Mouse (Mus musculus) cerebellum, adult 18-20 months (tissue): Measurements from ENCODE around the gene Dop1b.

ENCODE experiments used
- DNase-seq, 2 experiments: peaks; one replicate each; pipeline ENCODE4 v3.0.0; 2021

Dop1b gene

GRCm38 (mm10) chr16:93831627-93832395 is 120.1 kb downstream of the Dop1b start, which contains the start of gene Morc3:
Morc3 (plus strand) TSS chr16:93832121.
- DNase-seq = peak; percentile 99 to 100

GRCm38 (mm10) chr16:93832451-93833276 is 121.0 kb downstream of the Dop1b start:
- peak in 1 of 2 experiments; percentile 40 for DNase-seq

DNA sequence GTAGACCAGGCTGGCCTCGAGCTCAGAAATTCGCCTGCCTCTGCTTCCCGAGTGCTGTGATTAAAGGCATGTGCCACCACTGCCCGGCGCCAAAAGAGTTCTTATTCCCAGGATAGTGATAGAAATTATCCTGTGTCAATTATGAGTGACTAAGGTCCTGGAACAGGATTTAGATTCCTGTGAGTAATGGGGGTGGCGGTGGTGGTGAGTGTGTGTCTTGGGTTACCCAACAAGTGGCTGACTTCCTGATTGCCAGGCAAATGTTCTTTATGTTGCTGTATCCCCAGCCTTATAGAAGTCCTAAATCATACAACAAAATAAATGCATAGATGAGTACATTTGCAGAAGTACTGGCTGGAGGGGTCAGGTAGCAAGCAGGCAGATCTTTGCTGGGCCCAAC is 121.8 kb downstream of the Dop1b start:
- no peak for DNase-seq

DNA sequence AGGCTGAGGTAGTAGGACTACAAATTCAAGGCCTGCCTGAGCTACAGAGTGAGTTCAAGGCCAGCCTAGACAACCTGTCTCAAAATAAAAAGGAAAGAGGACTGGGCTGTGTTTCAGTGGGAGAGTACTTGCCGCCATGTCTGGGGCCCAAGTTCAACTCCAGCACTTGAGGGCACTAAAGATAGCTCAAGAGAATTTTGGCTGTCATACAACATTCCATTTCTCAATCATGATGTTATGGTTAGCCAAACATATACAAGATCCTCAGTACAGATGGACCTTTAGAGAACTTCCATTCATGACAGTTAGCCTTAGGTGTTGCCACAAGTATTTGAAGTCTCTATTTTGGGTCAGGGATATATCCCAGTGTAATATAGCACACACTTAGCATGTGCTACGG is 122.4 kb downstream of the Dop1b start:
- DNase-seq = no peak

GRCm38 (mm10) chr16:93839049-93839448 is 127.3 kb downstream of the Dop1b start:
- DNase-seq = no peak

DNA sequence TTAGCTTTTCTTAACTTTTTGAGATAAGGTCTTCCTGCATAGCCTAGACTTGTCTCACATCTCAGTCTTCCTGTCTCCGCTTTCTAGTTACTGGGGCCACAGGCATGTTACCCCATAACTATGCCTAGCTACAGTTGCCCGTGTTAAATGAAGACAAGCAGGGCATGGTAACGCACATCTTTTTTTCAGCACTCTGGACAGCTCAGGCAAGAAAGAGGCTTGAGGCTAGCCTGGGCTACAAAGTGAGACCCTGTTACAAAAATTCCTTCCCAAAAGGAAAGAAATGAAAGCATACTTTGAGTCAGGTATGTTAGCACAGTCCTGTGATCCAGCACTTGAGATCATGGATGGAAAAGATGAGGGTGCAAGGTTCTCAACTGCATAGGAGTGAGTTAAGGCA is 138.8 kb downstream of the Dop1b start:
- DNase-seq = no peak

- no peak for DNase-seq
These were observed 148.3 kb downstream of the Dop1b start for GRCm38 (mm10) chr16:93859967-93860366.
